Mouse (Mus musculus): ENCODE measurements around the gene Ccdc60. TPM values are rescaled to one million over a fixed set of nuclear protein-coding genes. Genes with fewer than 3 reads are reported as not detected.
"Not testable (repeated sequence)": the region's sequence is repeated elsewhere in the genome, so short reads cannot be mapped to it uniquely, and the experiment has no call there.

Gene Ccdc60
- total RNA-seq, 2 experiments from 2014 or later = not detected

DNA sequence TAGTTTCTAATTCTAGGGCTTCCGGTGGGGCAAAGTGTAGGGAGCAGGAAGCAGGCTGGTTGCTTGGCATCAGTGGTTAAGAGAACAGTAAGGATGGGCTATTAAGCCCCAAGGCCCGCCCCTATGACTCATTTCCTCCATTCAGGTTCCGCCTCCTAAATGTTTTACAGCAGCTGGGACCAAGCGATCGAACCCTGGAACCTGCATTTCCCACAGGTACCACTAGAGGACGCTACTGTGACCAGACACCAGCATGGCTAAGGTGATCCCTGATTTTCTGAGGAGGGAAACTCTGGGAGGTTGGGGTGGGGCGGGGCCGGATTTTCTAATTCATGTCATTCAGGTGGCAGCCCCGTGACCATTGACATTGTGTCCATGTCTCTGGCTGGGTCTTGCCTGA is 96.1 kb downstream of the Ccdc60 start:
- DNase-seq = no peak

DNA sequence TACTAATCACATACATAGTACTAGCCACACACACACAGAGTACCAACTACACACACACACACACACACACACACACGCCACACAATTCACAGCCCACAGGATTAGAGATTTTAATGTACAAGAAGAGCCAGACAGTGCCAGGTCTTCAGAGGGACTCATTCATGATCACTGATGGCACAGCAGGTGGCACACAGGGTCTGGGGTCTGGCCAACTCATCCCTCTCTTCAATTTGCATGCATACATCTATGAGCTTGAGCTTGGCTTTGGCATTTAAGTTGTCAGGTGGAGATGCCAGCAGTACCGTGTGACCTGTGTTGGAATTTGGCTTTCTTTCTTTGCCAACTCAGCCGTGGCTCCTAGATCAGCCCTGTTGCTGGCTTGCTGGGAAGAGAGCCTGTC is 97.2 kb downstream of the Ccdc60 start:
- DNase-seq = no peak

- no peak for DNase-seq
These were observed 99.0 kb downstream of the Ccdc60 start for GRCm38 (mm10) chr5:116189818-116190217.

GRCm38 (mm10) chr5:116180594-116180993 is 108.2 kb downstream of the Ccdc60 start:
- DNase-seq = no peak

- DNase-seq = no peak
These were observed 117.1 kb downstream of the Ccdc60 start for GRCm38 (mm10) chr5:116171721-116172120.

DNA sequence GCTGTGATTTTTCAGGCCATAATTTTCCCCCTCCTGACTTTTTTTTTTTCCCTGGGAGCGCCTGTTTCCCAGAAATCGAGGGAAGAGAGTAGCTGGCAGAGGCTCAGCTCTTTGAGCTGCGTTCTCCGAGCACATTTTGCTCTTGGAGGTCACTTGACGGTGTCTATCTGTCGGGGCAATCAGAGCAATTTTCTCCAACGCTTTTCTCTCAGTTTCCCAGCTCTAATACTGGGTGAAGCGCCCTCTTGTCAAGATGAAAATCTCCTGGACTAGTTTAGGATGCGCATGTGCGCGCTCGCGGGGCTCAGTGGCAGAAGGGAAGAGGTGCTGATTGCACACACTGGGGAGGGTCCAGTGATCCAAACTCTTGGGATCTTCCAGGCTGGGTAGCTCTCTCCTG is 121.8 kb downstream of the Ccdc60 start:
- DNase-seq = no peak

GRCm38 (mm10) chr5:116165203-116165888 is 123.4 kb downstream of the Ccdc60 start:
- DNase-seq = no peak

DNA sequence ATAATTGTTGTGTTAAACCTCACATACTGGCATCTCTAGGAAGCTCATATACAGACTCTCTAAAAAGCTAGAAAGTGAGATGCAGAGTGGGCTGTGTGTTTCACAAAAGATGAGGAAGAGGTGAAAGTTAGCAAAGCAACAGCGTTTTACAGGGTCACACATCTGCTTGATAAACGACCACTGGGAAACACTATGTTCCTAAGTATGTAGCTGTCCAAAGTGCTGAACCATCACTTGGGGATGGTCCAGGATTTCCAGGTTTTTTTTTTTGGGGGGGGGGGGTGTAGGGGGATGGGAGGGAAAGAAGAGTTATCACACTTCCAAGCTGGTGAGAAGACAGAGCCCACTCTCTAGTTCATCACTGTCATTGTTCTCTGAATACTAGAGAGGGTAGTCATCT is 134.0 kb downstream of the Ccdc60 start:
- no peak for DNase-seq

DNA sequence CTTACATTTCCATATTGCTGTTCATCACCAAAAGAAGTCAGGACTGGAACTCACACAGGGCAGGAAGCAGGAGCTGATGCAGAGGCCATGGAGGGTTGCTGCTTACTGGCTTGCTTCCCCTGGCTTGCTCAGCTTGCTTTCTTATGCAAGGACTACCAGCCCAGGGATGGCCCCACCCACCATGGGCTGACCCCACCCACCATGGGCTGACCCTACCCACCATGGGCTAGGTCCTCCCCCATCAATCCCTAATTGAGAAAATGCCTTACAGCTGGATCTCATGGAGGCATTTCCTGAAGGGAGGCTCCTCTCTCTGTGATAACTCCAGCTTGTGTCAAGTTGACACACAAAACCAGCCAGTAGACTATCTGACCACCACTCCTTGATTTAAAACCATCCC is 142.3 kb downstream of the Ccdc60 start:
- not testable (repeated sequence) for DNase-seq

- DNase-seq = no peak
These were observed 144.1 kb downstream of the Ccdc60 start for GRCm38 (mm10) chr5:116144711-116145110.

GRCm38 (mm10) chr5:116140682-116141081 is 148.1 kb downstream of the Ccdc60 start:
- DNase-seq = no peak

DNA sequence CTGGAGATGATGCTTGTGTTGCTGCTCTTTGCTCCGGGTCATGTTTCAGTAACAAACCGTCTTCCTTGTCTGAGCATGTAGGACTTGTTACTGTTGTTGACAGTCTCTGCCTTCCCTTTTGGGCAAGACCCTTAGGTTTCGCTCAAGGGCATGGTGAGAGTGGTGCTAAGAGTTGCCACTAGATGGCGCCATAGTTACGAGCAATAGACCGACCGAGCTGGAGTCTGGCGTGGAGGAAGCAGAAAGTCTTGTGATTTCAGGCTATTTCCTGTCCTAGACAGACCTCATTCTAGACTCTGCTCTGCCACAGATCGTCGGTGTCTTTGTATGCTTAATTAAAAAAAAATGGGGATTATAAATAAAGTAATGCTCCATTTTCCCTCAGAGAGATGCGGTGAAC is 165.4 kb downstream of the Ccdc60 start:
- DNase-seq = peak; percentile 59 to 72

- peak; percentile 43 to 49 for DNase-seq
These were observed 172.2 kb downstream of the Ccdc60 start for GRCm38 (mm10) chr5:116116567-116116966.

- no peak for DNase-seq
These were observed 172.7 kb downstream of the Ccdc60 start for GRCm38 (mm10) chr5:116116110-116116509.

GRCm38 (mm10) chr5:116115071-116115834 is 173.5 kb downstream of the Ccdc60 start:
- DNase-seq = no peak

GRCm38 (mm10) chr5:116108651-116109050 is 180.1 kb downstream of the Ccdc60 start:
- no peak for DNase-seq

GRCm38 (mm10) chr5:116084231-116084630 is 204.6 kb downstream of the Ccdc60 start:
- DNase-seq = no peak

- DNase-seq = no peak
These were observed 205.7 kb downstream of the Ccdc60 start, which contains the start of gene Tmem233 for GRCm38 (mm10) chr5:116083081-116083480. TSS of gene Tmem233 (minus strand) at chr5:116083244.

GRCm38 (mm10) chr5:116082241-116082900 is 206.4 kb downstream of the Ccdc60 start:
- no peak for DNase-seq

- no peak for DNase-seq
These were observed 207.2 kb downstream of the Ccdc60 start for GRCm38 (mm10) chr5:116081616-116082015.

DNA sequence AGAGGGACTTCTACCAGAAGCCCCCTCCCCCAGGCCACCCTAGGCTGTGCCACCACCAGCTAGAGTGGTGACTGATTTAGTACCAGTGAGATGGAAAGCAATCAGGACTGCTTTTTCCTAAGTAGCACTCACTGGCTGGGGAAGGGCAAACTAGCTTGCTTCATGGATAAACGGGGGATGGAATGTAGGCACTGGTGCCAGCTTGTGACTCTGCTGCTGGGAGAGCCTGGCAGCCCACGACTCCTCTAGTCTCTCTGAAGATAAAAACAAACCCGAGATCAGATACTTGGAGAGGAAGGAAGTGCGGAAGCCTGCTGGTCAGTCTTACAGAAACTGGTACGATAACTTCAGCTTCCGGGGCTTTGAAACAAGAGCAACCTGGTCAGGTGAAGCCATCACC is 208.0 kb downstream of the Ccdc60 start:
- no peak for DNase-seq

Data from adrenal gland, postnatal 36 days (tissue).